Mouse (Mus musculus): ENCODE data around the gene Raf1. TPM values are rescaled to one million over a fixed set of nuclear protein-coding genes. Genes with fewer than 3 reads are reported as not detected.

Gene Raf1
- polyA plus RNA-seq, 1 experiment from 2014 or later, result 85.7 TPM

DNA sequence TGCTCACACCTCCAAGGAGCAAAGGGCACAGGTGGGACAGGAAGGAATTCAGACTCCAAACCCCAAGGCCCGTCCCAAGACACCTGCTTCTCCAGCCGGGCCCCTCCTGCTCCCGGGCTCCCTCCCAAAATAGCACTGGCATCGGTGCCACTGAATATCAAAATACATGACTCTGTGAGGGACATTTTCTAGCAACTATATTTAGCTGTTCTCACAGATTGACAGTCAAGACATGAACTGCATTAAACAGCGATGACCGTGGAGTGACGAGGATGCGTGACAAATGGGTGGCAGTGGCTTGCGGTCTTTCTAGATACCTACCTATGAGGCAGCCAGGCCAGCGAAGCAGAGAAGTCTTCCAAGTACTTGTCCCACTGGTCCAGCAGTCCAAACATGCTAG, 90.1 kb downstream of the Raf1 start:
- no peak overlapping the region for H3K9ac ChIP-seq
- peak overlapping the region; percentile 44 for H3K4me2 ChIP-seq
- no peak for ATAC-seq (ENCODE audit: extremely low read depth, insufficient number of reproducible peaks, low FRiP score, low TSS enrichment)
- 45% methylated on average over 10 of the region's 10 CpGs for WGBS
- peak overlapping the region; percentile 55 for H3K27ac ChIP-seq (replicated peaks)
- H3K9me3 ChIP-seq, result no peaks in the 10 kb centered on the region
- H3K4me3 ChIP-seq, result 0 out of 2 replicates have a peak overlapping the region, but pooled peaks have one; percentile 2
- peaks cover 7% of the 10 kb centered on the region for H3K36me3 ChIP-seq
- H3K27me3 ChIP-seq (replicated peaks), result no peaks in the 10 kb centered on the region
- peaks cover 7% of the 10 kb centered on the region for H3K4me1 ChIP-seq

DNA sequence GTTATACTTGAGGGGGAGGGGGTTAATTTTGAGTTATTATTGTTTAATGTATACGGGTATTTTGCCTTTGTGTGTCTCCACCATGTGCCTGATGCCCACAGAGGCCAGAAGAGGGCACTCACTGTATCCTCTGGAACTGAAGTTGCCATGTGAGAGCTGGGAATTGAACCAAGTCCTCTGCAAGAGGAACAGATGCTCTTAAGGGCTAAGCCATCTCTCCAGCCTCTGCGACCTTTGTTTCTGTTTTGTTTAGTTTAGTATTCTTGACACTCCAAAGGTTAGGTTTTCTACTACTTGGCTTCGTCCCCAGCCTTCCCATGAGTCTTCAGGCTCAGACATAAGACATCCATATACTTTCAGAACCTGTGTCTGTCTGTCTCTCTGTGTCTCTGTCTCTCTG, 92.3 kb downstream of the Raf1 start:
- Histone ChIP-seq H3K4me3 (no peak overlapping the region), H3K4me2 (no peak overlapping the region), H3K27ac (replicated peaks) (no peak overlapping the region), H3K36me3 (peaks cover 24% of the 10 kb centered on the region), H3K9me3 (no peaks in the 10 kb centered on the region), H3K27me3 (replicated peaks) (no peaks in the 10 kb centered on the region), H3K9ac (no peak overlapping the region), H3K4me1 (peaks cover 7% of the 10 kb centered on the region)
- no peak for ATAC-seq (ENCODE audit: extremely low read depth, insufficient number of reproducible peaks, low FRiP score, low TSS enrichment)
- 74% methylated on average over 3 of the region's 3 CpGs for WGBS

- no peak overlapping the region for H3K4me3 ChIP-seq
- H3K9ac ChIP-seq, result no peak overlapping the region
- no peak for ATAC-seq (ENCODE audit: extremely low read depth, insufficient number of reproducible peaks, low FRiP score, low TSS enrichment)
- no peaks in the 10 kb centered on the region for H3K9me3 ChIP-seq
- H3K4me1 ChIP-seq, result peaks cover 7% of the 10 kb centered on the region
- 63% methylated on average over 6 of the region's 6 CpGs for WGBS
- H3K27me3 ChIP-seq (replicated peaks), result no peaks in the 10 kb centered on the region
- H3K36me3 ChIP-seq, result peaks cover 30% of the 10 kb centered on the region
- no peak overlapping the region for H3K4me2 ChIP-seq
- no peak overlapping the region for H3K27ac ChIP-seq (replicated peaks)
Measured at GRCm38 (mm10) chr6:115583430-115584125, 92.9 kb downstream of the Raf1 start.

GRCm38 (mm10) chr6:115582328-115583115, 93.9 kb downstream of the Raf1 start:
- Histone ChIP-seq H3K27ac (replicated peaks) (no peak overlapping the region), H3K9ac (no peak overlapping the region), H3K9me3 (no peaks in the 10 kb centered on the region), H3K36me3 (peaks cover 41% of the 10 kb centered on the region), H3K4me3 (no peak overlapping the region), H3K4me1 (peaks cover 7% of the 10 kb centered on the region), H3K27me3 (replicated peaks) (no peaks in the 10 kb centered on the region), H3K4me2 (no peak overlapping the region)
- 76% methylated on average over 10 of the region's 10 CpGs for WGBS
- ATAC-seq (ENCODE audit: extremely low read depth, insufficient number of reproducible peaks, low FRiP score, low TSS enrichment), result no peak

- Histone ChIP-seq H3K27me3 (replicated peaks) (no peaks in the 10 kb centered on the region), H3K27ac (replicated peaks) (no peak overlapping the region), H3K4me3 (no peak overlapping the region), H3K36me3 (peaks cover 58% of the 10 kb centered on the region), H3K4me1 (no peaks in the 10 kb centered on the region), H3K9me3 (no peaks in the 10 kb centered on the region), H3K4me2 (no peak overlapping the region), H3K9ac (no peak overlapping the region)
- ATAC-seq (ENCODE audit: extremely low read depth, insufficient number of reproducible peaks, low FRiP score, low TSS enrichment), result no peak
- WGBS, result 71% methylated on average over 3 of the region's 3 CpGs
Measured at GRCm38 (mm10) chr6:115580810-115581209, 95.6 kb downstream of the Raf1 start.

- 85% methylated on average over 9 of the region's 9 CpGs for WGBS
- Histone ChIP-seq H3K36me3 (peaks cover 80% of the 10 kb centered on the region), H3K9ac (no peak overlapping the region), H3K4me1 (no peaks in the 10 kb centered on the region), H3K27me3 (replicated peaks) (no peaks in the 10 kb centered on the region), H3K4me2 (no peak overlapping the region), H3K4me3 (no peak overlapping the region), H3K9me3 (no peaks in the 10 kb centered on the region), H3K27ac (replicated peaks) (no peak overlapping the region)
- no peak for ATAC-seq (ENCODE audit: extremely low read depth, insufficient number of reproducible peaks, low FRiP score, low TSS enrichment)
Measured at GRCm38 (mm10) chr6:115577941-115578340, 98.5 kb downstream of the Raf1 start.

DNA sequence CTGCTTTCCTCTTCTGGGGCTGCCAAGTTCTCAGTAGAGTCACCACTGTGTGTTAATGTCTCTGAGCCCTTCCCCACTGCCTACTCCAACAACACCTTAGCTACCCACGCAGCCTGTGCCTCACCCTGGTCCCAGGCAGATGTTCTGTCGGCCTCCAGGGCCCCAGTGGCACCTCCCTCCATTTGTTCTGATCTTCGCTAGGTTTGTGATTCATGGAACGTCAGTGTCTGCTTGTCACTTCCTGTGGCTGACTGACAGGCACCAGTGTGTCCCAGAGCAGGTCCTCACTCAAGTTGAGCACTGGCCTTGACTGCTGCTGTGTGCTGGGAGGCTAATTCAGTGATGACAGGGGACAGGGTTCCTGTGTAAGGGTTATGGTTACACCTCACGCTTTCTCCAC, 99.0 kb downstream of the Raf1 start:
- H3K9me3 ChIP-seq, result no peaks in the 10 kb centered on the region
- no peaks in the 10 kb centered on the region for H3K4me1 ChIP-seq
- 78% methylated on average over 5 of the region's 5 CpGs for WGBS
- H3K27me3 ChIP-seq (replicated peaks), result no peaks in the 10 kb centered on the region
- no peak overlapping the region for H3K9ac ChIP-seq
- H3K4me3 ChIP-seq, result no peak overlapping the region
- H3K27ac ChIP-seq (replicated peaks), result no peak overlapping the region
- ATAC-seq (ENCODE audit: extremely low read depth, insufficient number of reproducible peaks, low FRiP score, low TSS enrichment), result no peak
- H3K36me3 ChIP-seq, result peaks cover 83% of the 10 kb centered on the region
- no peak overlapping the region for H3K4me2 ChIP-seq

DNA sequence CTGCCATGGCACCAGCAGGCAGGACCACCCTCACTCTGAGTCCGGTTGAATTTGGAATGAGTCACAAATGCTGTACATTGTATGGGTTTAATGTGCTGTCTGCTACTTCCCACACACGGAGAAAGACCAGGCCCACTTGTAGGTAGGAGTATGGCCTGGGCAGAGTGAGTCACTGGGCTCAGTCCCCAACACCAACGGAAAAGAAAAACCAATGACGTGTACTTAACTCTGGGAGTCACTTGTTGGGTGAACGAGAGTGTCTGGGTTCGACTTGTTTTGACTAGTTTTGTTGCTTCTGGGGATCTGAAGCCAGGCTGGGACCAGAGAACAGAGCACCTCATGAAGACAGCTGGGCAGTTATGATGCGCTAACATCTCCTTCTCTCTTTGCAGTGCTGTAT, 102.3 kb downstream of the Raf1 start:
- Histone ChIP-seq H3K4me1 (no peaks in the 10 kb centered on the region), H3K27me3 (replicated peaks) (no peaks in the 10 kb centered on the region), H3K27ac (replicated peaks) (no peak overlapping the region), H3K9me3 (no peaks in the 10 kb centered on the region), H3K4me2 (no peak overlapping the region), H3K36me3 (peaks cover 85% of the 10 kb centered on the region), H3K9ac (no peak overlapping the region), H3K4me3 (no peak overlapping the region)
- 78% methylated on average over 7 of the region's 7 CpGs for WGBS
- ATAC-seq (ENCODE audit: extremely low read depth, insufficient number of reproducible peaks, low FRiP score, low TSS enrichment), result no peak

Other genes starting within 250 kb of the Raf1 start
- 18.4 and 20.3 TPM in 2 replicates for gene Tsen2, start 132.0 kb downstream of the Raf1 start, polyA plus RNA-seq (2015; fragmentation: Nextera tagmentation; extraction: Ambion mirVana)
- 0.08 and 0.47 TPM in 2 replicates for gene Mkrn2os, start 84.1 kb downstream of the Raf1 start, polyA plus RNA-seq (2015; fragmentation: Nextera tagmentation; extraction: Ambion mirVana)
- gene Mkrn2, start 74.7 kb downstream of the Raf1 start, polyA plus RNA-seq (2015; fragmentation: Nextera tagmentation; extraction: Ambion mirVana), result 20.2 and 21.9 TPM in 2 replicates
- 1.5 and 2.2 TPM in 2 replicates for gene Tmem40, start 85.8 kb upstream of the Raf1 start, polyA plus RNA-seq (2015; fragmentation: Nextera tagmentation; extraction: Ambion mirVana)
- gene Cand2, start 97.9 kb upstream of the Raf1 start, polyA plus RNA-seq (2015; fragmentation: Nextera tagmentation; extraction: Ambion mirVana), result 51.2 and 52.5 TPM in 2 replicates
- 1,371 and 1,440 TPM in 2 replicates for gene Rpl32, start 132.1 kb upstream of the Raf1 start, polyA plus RNA-seq (2015; fragmentation: Nextera tagmentation; extraction: Ambion mirVana)
- gene Efcab12, start 161.8 kb upstream of the Raf1 start, polyA plus RNA-seq (2015; fragmentation: Nextera tagmentation; extraction: Ambion mirVana), result 0.46 and 0.53 TPM in 2 replicates
- gene Mbd4, start 176.7 kb upstream of the Raf1 start, polyA plus RNA-seq (2015; fragmentation: Nextera tagmentation; extraction: Ambion mirVana), result 8.7 and 10.4 TPM in 2 replicates
- gene Ift122, start 176.8 kb upstream of the Raf1 start, polyA plus RNA-seq (2015; fragmentation: Nextera tagmentation; extraction: Ambion mirVana), result 21.2 and 21.4 TPM in 2 replicates

All from heart, embryonic 13.5 days (tissue).